Mouse (Mus musculus) CH12.LX (cell line): ENCODE measurements around the gene Cfap157. TPM values are rescaled to one million over a fixed set of nuclear protein-coding genes. Genes with fewer than 3 reads are reported as not detected.

ENCODE experiments used
- DNase-seq: peaks from one replicate; pipeline ENCODE4 v3.0.0-alpha.2; 2013; ENCODE audit errors: extremely low read depth
- H3K27ac ChIP-seq: 2 replicates; pipeline ENCODE4 v1.5.1; 2012; ENCODE audit warnings: low read depth, mild to moderate bottlenecking, control low read depth, moderate library complexity; ENCODE audit not compliant: insufficient read depth
- H3K27me3 ChIP-seq: replicated peaks from 2 replicates; pipeline ENCODE3; 2012; ENCODE audit warnings: inconsistent platforms
- H3K36me3 ChIP-seq, 2 experiments: replicated peaks in 1 of 2; 2 replicates each; pipeline versions ENCODE3 to v1.6.1; 2012; ENCODE audit warnings: inconsistent platforms in 1 of 2, low read length in 1 of 2, mild to moderate bottlenecking in 1 of 2, mixed read lengths in 1 of 2, moderate library complexity in 1 of 2; ENCODE audit not compliant: control insufficient read depth in 1 of 2, insufficient read depth in 1 of 2
- H3K4me1 ChIP-seq, 2 experiments: 2 replicates each; pipeline ENCODE4 v1.6.1; 2012; ENCODE audit warnings: inconsistent platforms in 1 of 2, moderate library complexity in 1 of 2; ENCODE audit not compliant: insufficient read depth in 2 of 2, control insufficient read depth in 1 of 2
- H3K4me2 ChIP-seq: 2 replicates; pipeline ENCODE4 v1.6.1; 2012; ENCODE audit warnings: low read depth, mild to moderate bottlenecking, control low read depth; ENCODE audit not compliant: poor library complexity, insufficient read depth, severe bottlenecking
- H3K4me3 ChIP-seq, 3 experiments: fragments of 150-350 bp in 1 of 3; sonication (generic) in 1 of 3; replicated peaks in 1 of 3; 2 replicates each; pipeline versions ENCODE3 to v1.5.1; 2011 to 2012; ENCODE audit warnings: low read depth in 2 of 3, low read length in 2 of 3, mild to moderate bottlenecking in 2 of 3, moderate library complexity in 2 of 3, control low read depth in 1 of 3, improper control_type of control experiment in 1 of 3, inconsistent platforms in 1 of 3, mixed read lengths in 1 of 3; ENCODE audit not compliant: poor library complexity in 1 of 3
- H3K79me2 ChIP-seq: replicated peaks from 2 replicates; pipeline ENCODE4 v1.6.1; 2012; ENCODE audit warnings: mild to moderate bottlenecking, moderate library complexity; ENCODE audit not compliant: control insufficient read depth, poor library complexity, insufficient read depth, severe bottlenecking; ENCODE audit errors: extremely low read depth
- H3K9ac ChIP-seq: 2 replicates; pipeline ENCODE4 v1.6.1; 2012; ENCODE audit warnings: low read depth, mild to moderate bottlenecking, control low read depth, moderate library complexity; ENCODE audit not compliant: insufficient read depth
- H3K9me3 ChIP-seq: replicated peaks from 2 replicates; pipeline ENCODE3; 2012; ENCODE audit warnings: low read length, inconsistent platforms, mixed read lengths
- BHLHE40 ChIP-seq: IDR thresholded peaks from 2 replicates; pipeline ENCODE4 v1.6.1; 2011; ENCODE audit warnings: mild to moderate bottlenecking, low read depth, low read length, improper control_type of control experiment
- CHD1 ChIP-seq: IDR thresholded peaks from 2 replicates; pipeline ENCODE4 v1.6.1; 2012; ENCODE audit warnings: low read depth, low read length, improper control_type of control experiment, inconsistent platforms
- CTCF ChIP-seq, 2 experiments: IDR thresholded peaks in 1 of 2; conservative IDR thresholded peaks in 1 of 2; 2 replicates each; pipeline ENCODE4 v1.5.1; 2011 to 2012; ENCODE audit warnings: low read depth in 2 of 2, low read length in 2 of 2, improper control_type of control experiment in 1 of 2, inconsistent platforms in 1 of 2, mild to moderate bottlenecking in 1 of 2, moderate library complexity in 1 of 2
- E2F4 ChIP-seq: IDR thresholded peaks from 2 replicates; pipeline ENCODE4 v1.6.1; 2011; ENCODE audit warnings: low read depth, low read length, improper control_type of control experiment; ENCODE audit not compliant: insufficient replicate concordance
- ELF1 ChIP-seq: IDR thresholded peaks from 2 replicates; pipeline ENCODE4 v1.6.1; 2014; ENCODE audit warnings: low read depth, mild to moderate bottlenecking, inconsistent platforms, low read length, improper control_type of control experiment
- EP300 ChIP-seq: IDR thresholded peaks from 2 replicates; pipeline ENCODE4 v1.6.1; 2011; ENCODE audit warnings: low read length, improper control_type of control experiment
- ETS1 ChIP-seq: conservative IDR thresholded peaks from 2 replicates; pipeline ENCODE4 v1.6.1; 2012; ENCODE audit warnings: low read depth, mild to moderate bottlenecking, inconsistent platforms, low read length, improper control_type of control experiment, moderate library complexity
- HCFC1 ChIP-seq: IDR thresholded peaks from 2 replicates; pipeline ENCODE4 v1.6.1; 2012; ENCODE audit warnings: low read depth, mild to moderate bottlenecking, inconsistent platforms, low read length, improper control_type of control experiment
- JUN ChIP-seq: IDR thresholded peaks from 2 replicates; pipeline ENCODE4 v1.6.1; 2011; ENCODE audit warnings: low read depth, mild to moderate bottlenecking, low read length, improper control_type of control experiment, moderate library complexity; ENCODE audit not compliant: insufficient read depth
- KAT2A ChIP-seq: IDR thresholded peaks from 2 replicates; pipeline ENCODE4 v1.6.1; 2012; ENCODE audit warnings: low read length, improper control_type of control experiment, inconsistent platforms; ENCODE audit not compliant: insufficient replicate concordance
- MAFK ChIP-seq: IDR thresholded peaks from 2 replicates; pipeline ENCODE4 v1.6.1; 2011; ENCODE audit warnings: low read length, improper control_type of control experiment; ENCODE audit not compliant: insufficient replicate concordance
- MAX ChIP-seq: IDR thresholded peaks from 2 replicates; pipeline ENCODE4 v1.6.1; 2011; ENCODE audit warnings: low read length, improper control_type of control experiment
- MAZ ChIP-seq: IDR thresholded peaks from 2 replicates; pipeline ENCODE4 v1.6.1; 2012; ENCODE audit warnings: low read depth, mild to moderate bottlenecking, inconsistent platforms, low read length, improper control_type of control experiment, moderate library complexity
- NELFE ChIP-seq: IDR thresholded peaks from 2 replicates; pipeline ENCODE4 v1.6.1; 2011; ENCODE audit warnings: low read depth, low read length, improper control_type of control experiment
- NRF1 ChIP-seq: IDR thresholded peaks from 2 replicates; pipeline ENCODE4 v1.6.1; 2014; ENCODE audit warnings: low read depth, mild to moderate bottlenecking, inconsistent platforms, low read length, improper control_type of control experiment, moderate library complexity
- POLR2AphosphoS2 ChIP-seq: IDR thresholded peaks from 2 replicates; pipeline ENCODE4 v1.6.1; 2011; ENCODE audit warnings: low read depth, low read length, improper control_type of control experiment
- RAD21 ChIP-seq: IDR thresholded peaks from 2 replicates; pipeline ENCODE4 v1.6.1; 2011; ENCODE audit warnings: low read depth, mild to moderate bottlenecking, low read length, improper control_type of control experiment, moderate library complexity
- RCOR1 ChIP-seq: conservative IDR thresholded peaks from 2 replicates; pipeline ENCODE4 v1.6.1; 2012; ENCODE audit warnings: low read depth, mild to moderate bottlenecking, inconsistent platforms, low read length, improper control_type of control experiment
- SMC3 ChIP-seq: IDR thresholded peaks from 2 replicates; pipeline ENCODE4 v1.6.1; 2011; ENCODE audit warnings: low read depth, low read length, improper control_type of control experiment
- TCF12 ChIP-seq: IDR thresholded peaks from 2 replicates; pipeline ENCODE4 v1.6.1; 2014; ENCODE audit warnings: low read depth, mild to moderate bottlenecking, inconsistent platforms, low read length, improper control_type of control experiment
- USF1 ChIP-seq: IDR thresholded peaks from 2 replicates; pipeline ENCODE4 v1.6.1; 2014; ENCODE audit warnings: low read depth, mild to moderate bottlenecking, inconsistent platforms, low read length, improper control_type of control experiment
- USF2 ChIP-seq: conservative IDR thresholded peaks from 2 replicates; pipeline ENCODE4 v1.6.1; 2011; ENCODE audit warnings: low read depth, low read length, improper control_type of control experiment
- dilution Hi-C: fragments of 300-500 bp; cut with MboI; formaldehyde crosslinking; loops from 2 replicates; pipeline ENCODE4 v1.14.3; 2020; ENCODE audit warnings: low sequenced_read_pairs; ENCODE audit not compliant: extremely low pct_unique_long_range_greater_than_20kb, extremely low pct_ligation_motif_present
- in situ Hi-C: fragments of 300-500 bp; cut with MboI; formaldehyde crosslinking; loops from 3 replicates; pipeline ENCODE4 v1.14.3; 2019; ENCODE audit warnings: low sequenced_read_pairs, low pct_ligation_motif_present, low pct_unique_long_range_greater_than_20kb, mixed read lengths
- polyA plus RNA-seq: library from polyadenylated mRNA; unstranded; fragments of >175 nt; gene quantifications from 2 replicates; pipeline ENCODE4 v1.2.1, GENCODE M21; 2012; ENCODE audit warnings: low read depth; ENCODE audit not compliant: insufficient read length
- total RNA-seq, 2 experiments: library from RNA; depleted of rRNA; stranded (reverse); fragments of 300-350 nt in 1 of 2; fragments of >200 nt in 1 of 2; gene quantifications; 2 replicates each; pipeline ENCODE4 v1.2.3; 2012 to 2014

Gene Cfap157
- total and polyA plus RNA-seq, 3 experiments: 0.23 TPM; not detected in 2

GRCm38 (mm10) chr2:32734480-32734879 is 49.7 kb downstream of the Cfap157 start:
- dilution Hi-C loops (no loop called here), in situ Hi-C loops (no loop called here)
- H3K4me1 ChIP-seq: peaks cover 4 to 49% of the 10 kb centered on the region in 2 experiments; a peak in 3 of 4 replicates
- TF ChIP-seq CTCF (conservative IDR thresholded peaks at IDR 0.05 in 1 of 2, IDR thresholded peaks at IDR 0.05 in 1 of 2; ENCODE audit: low read depth in 2 of 2, low read length in 2 of 2) (no peak), NELFE (no peak), BHLHE40 (no peak), USF1 (no peak), SMC3 (no peak), EP300 (no peak), MAZ (no peak), JUN (no peak), ELF1 (no peak), TCF12 (no peak)
- no peak for DNase-seq
- H3K36me3 ChIP-seq: peaks cover 12 to 90% of the 10 kb centered on the region in 2 experiments
- H3K4me3 ChIP-seq: no peak overlapping the region
- H3K27ac ChIP-seq: no peak overlapping the region
- no peaks in the 10 kb centered on the region for H3K9me3 ChIP-seq
- no peak overlapping the region for H3K4me2 ChIP-seq
- no peak overlapping the region for H3K9ac ChIP-seq
- H3K27me3 ChIP-seq: no peaks in the 10 kb centered on the region
- H3K79me2 ChIP-seq: no peaks in the 10 kb centered on the region

DNA sequence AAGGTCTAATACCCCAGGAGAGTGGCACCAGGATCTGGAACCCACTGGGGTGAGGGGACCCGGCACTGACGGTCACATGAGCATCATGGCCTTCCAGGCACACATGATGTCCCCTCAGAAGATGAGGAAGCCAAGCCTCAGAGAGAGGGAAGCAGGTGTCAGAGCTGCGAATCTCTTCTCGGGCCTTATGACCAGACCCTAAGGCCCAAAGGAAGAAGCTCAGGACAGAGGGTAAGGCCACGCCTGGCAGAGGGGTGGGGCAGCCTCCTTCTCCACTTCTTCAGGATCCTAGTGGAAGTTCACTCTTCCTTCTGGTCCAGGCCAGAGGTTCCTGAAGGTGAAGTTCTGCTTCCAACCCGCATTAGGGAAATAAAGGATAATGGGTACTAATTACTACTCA is 51.5 kb downstream of the Cfap157 start:
- H3K36me3 ChIP-seq: peaks cover 20 to 91% of the 10 kb centered on the region in 2 experiments
- H3K27ac ChIP-seq: no peak overlapping the region
- in situ Hi-C loops (no loop called here), dilution Hi-C loops (no loop called here)
- no peak overlapping the region for H3K9ac ChIP-seq
- no peaks in the 10 kb centered on the region for H3K9me3 ChIP-seq
- H3K4me1 ChIP-seq: peaks cover 7 to 65% of the 10 kb centered on the region in 2 experiments; a peak in 3 of 4 replicates
- no peak for DNase-seq
- TF ChIP-seq POLR2AphosphoS2: no peak
- TF ChIP-seq NELFE: no peak
- no peak for TF ChIP-seq MAFK
- no peak for TF ChIP-seq USF2
- no peak for TF ChIP-seq E2F4
- TF ChIP-seq CHD1: no peak
- no peak for TF ChIP-seq RAD21
- no peak for TF ChIP-seq HCFC1
- no peak for TF ChIP-seq MAX
- no peak for TF ChIP-seq ETS1
- no peak for TF ChIP-seq MAZ
- no peak for TF ChIP-seq EP300
- TF ChIP-seq NRF1: no peak
- TF ChIP-seq JUN: no peak
- TF ChIP-seq CTCF (conservative IDR thresholded peaks at IDR 0.05 in 1 of 2, IDR thresholded peaks at IDR 0.05 in 1 of 2; ENCODE audit: low read depth in 2 of 2, low read length in 2 of 2): no peak
- TF ChIP-seq USF1: no peak
- no peak for TF ChIP-seq RCOR1
- no peak for TF ChIP-seq SMC3
- no peak for TF ChIP-seq KAT2A
- H3K4me3 ChIP-seq: no peak overlapping the region
- H3K79me2 ChIP-seq: no peaks in the 10 kb centered on the region
- H3K4me2 ChIP-seq: no peak overlapping the region
- H3K27me3 ChIP-seq: no peaks in the 10 kb centered on the region
